Mouse (Mus musculus): ENCODE results near the gene Sirpa. TPM values are rescaled to one million over a fixed set of nuclear protein-coding genes. Genes with fewer than 3 reads are reported as not detected.

Gene Sirpa
- polyA plus RNA-seq, 1 experiment from 2014 or later = 39.5 TPM

DNA sequence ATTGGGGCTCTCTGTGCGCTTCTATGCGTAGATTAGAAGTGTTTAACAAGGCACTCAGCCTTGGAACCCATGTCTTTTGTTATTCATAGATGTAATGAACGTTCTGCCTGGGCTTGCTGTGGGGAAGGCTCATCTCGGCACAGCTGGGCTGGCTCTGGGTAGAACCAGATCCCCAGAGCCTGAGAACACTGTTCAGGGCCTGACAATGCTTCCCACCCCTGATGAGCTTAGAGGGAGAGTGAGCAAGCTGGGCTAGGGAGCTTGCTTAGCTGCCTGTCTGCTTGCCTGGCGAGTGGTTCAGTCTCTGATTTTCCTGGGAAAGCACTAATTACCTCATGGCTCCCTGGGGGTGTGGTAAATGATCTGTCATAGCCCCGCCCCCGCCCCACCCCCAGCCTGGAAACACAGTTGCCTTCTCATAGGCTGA lies 4.8 kb upstream of the Sirpa start:
- no peak overlapping the region for H3K4me2 ChIP-seq
- no peak overlapping the region for H3K27ac ChIP-seq
- H3K4me1 ChIP-seq = peaks cover 18% of the 10 kb centered on the region
- ATAC-seq (replicated peaks) = no peak
- 16% methylated on average over 7 of the region's 7 CpGs for WGBS
- H3K9me3 ChIP-seq = no peaks in the 10 kb centered on the region
- H3K36me3 ChIP-seq (replicated peaks) = no peaks in the 10 kb centered on the region
- H3K9ac ChIP-seq = no peak overlapping the region
- no peaks in the 10 kb centered on the region for H3K27me3 ChIP-seq (replicated peaks)
- H3K4me3 ChIP-seq = no peak overlapping the region

DNA sequence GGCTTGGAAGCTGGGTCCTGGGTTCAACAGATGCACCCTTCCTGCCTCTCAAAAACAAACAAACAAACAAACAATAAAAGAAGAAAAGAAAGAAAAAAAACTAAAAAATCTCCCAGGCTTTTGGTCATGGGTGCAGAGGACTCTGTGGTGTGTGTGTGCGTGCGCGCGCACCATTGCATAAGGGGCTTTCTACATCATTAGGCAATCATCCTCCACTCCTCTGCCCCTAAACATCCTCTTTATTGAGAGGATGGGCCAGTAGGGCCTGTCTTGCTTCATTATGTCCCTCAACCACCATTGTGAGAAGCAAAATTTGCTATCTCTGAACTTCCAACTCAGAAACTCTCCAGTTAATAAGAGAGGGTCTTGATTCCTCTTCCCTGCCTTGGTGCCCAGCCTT lies 738 bp upstream of the Sirpa start:
- H3K4me2 ChIP-seq = peak overlapping the region; percentile 93
- H3K27me3 ChIP-seq (replicated peaks) = no peaks in the 10 kb centered on the region
- H3K4me3 ChIP-seq = peak overlapping the region; percentile 70
- ATAC-seq (replicated peaks) = no peak
- 72% methylated on average over 4 of the region's 4 CpGs for WGBS
- no peaks in the 10 kb centered on the region for H3K36me3 ChIP-seq (replicated peaks)
- peak overlapping the region; percentile 78; the same call in 1 of the 2 replicates for H3K9ac ChIP-seq
- no peaks in the 10 kb centered on the region for H3K9me3 ChIP-seq
- peaks cover 38% of the 10 kb centered on the region for H3K4me1 ChIP-seq
- H3K27ac ChIP-seq = peak overlapping the region; percentile 90; the same call in 1 of the 2 replicates

DNA sequence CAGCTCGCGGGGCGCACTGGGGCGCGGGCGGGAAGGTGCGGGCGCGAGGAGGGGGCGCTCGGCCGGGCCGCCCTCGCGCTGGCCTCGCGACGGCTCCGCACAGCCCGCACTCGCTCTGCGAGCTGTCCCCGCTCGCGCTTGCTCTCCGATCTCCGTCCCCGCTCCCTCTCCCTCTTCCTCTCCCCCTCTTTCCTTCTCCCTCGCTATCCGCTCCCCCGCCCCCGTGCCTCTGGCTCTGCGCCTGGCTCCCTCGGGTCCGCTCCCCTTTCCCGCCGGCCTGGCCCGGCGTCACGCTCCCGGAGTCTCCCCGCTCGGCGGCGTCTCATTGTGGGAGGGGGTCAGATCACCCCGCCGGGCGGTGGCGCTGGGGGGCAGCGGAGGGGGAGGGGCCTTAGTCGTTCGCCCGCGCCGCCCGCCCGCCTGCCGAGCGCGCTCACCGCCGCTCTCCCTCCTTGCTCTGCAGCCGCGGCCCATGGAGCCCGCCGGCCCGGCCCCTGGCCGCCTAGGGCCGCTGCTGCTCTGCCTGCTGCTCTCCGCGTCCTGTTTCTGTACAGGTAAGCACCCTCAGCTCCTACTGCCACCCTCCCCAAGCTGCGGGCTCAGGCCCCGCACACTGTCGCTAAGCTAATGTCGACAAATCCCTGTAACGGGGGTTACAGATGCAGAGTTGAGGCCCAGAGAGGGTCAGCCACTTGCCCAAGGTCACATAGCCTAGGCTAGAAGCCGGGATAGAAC lies 673 bp downstream of the Sirpa start:
- ATAC-seq (replicated peaks) = peak; percentile 87
- under 1% methylated on average over 59 of the region's 77 CpGs for whole genome bisulfite sequencing
- no peaks in the 10 kb centered on the region for H3K27me3 ChIP-seq (replicated peaks)

DNA sequence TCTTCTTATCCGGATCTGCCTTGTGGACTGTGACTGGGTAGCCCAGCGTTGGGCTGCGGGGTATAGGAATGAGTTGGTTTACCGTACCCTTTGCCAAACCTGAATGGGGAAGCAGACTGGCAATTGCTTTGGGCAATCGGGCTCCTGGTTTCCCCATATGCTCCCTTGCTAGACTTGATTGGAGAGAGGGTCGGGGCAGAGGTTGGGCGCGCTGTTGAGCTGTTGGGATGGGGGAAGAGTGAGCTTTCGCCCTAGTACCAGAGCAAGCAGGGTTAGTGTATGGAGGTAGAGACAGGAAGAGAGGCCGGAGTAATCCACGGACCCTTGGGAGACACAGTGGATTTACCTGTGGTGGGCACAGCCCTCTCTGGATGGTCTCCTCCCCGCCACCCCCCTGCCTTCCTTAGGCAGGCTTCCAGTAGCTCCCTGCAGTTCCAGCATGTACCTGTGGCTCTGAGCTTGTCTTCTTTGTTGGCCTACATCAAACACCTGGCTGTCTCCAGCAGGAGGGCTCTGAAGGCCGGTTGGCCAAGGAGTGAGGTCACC lies 1.3 kb downstream of the Sirpa start:
- WGBS = 4% methylated on average over 13 of the region's 13 CpGs
- Histone ChIP-seq H3K4me2 (peak overlapping the region; percentile 93), H3K4me3 (peak overlapping the region; percentile 70), H3K9ac (peak overlapping the region; percentile 78), H3K27me3 (replicated peaks) (no peaks in the 10 kb centered on the region), H3K27ac (peak overlapping the region; percentile 90), H3K36me3 (replicated peaks) (no peaks in the 10 kb centered on the region), H3K4me1 (peaks cover 46% of the 10 kb centered on the region), H3K9me3 (no peaks in the 10 kb centered on the region)
- peak; percentile 15 for ATAC-seq (replicated peaks)

More for the DNA sequence above, 673 bp downstream of the Sirpa start:
- H3K27ac ChIP-seq = peak overlapping the region; percentile 90
- H3K36me3 ChIP-seq (replicated peaks) = no peaks in the 10 kb centered on the region
- H3K9me3 ChIP-seq = no peaks in the 10 kb centered on the region
- H3K4me3 ChIP-seq = peak overlapping the region; percentile 70
- peak overlapping the region; percentile 93 for H3K4me2 ChIP-seq
- H3K9ac ChIP-seq = peak overlapping the region; percentile 78
- peaks cover 46% of the 10 kb centered on the region for H3K4me1 ChIP-seq

DNA sequence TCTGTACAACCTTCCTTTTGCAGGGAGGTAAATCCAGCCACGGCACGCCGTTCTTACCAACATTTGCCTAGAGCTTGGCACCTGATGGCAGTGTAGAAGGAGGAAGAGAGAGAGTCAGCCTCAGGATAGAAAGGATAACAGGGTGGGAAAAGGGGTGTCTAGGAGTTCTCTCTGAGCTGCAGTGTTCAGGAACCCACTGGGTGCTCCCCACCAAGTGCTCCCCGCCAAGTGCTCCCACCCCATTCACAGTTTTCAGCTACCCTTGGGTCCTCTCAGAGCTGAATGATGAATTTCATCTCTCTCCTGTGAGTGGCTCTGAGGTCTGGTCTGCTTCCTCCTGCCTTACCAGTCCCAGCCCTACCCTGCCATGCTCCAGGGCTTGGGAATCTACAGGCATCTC lies 1.9 kb downstream of the Sirpa start:
- peak overlapping the region; percentile 70 for H3K4me3 ChIP-seq
- peak overlapping the region; percentile 93 for H3K4me2 ChIP-seq
- H3K9ac ChIP-seq = peak overlapping the region; percentile 78; the same call in 1 of the 2 replicates
- H3K36me3 ChIP-seq (replicated peaks) = no peaks in the 10 kb centered on the region
- peak overlapping the region; percentile 90; the same call in 1 of the 2 replicates for H3K27ac ChIP-seq
- H3K27me3 ChIP-seq (replicated peaks) = no peaks in the 10 kb centered on the region
- H3K9me3 ChIP-seq = no peaks in the 10 kb centered on the region
- ATAC-seq (replicated peaks) = no peak
- 66% methylated on average over 4 of the region's 4 CpGs for WGBS
- H3K4me1 ChIP-seq = peaks cover 52% of the 10 kb centered on the region

DNA sequence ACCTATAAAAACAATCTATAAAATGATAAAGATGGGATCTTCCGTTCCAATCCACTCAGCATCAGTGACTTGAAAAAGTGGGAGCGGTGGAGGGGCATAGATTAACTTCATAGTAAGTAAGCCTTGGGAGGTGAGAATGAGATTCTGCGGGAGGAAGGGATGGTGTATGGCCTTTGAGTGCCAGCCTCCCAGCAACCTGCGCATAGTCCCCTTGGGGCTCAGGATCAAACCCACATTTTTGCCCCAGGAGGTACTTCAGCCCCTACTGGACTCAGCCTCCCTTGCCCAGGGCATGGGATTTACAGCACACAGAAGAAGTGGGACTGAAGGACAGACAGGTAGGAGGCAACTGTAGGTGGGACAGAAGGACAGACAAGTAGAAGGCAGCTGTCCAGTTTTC lies 2.6 kb downstream of the Sirpa start:
- Histone ChIP-seq H3K4me2 (peak overlapping the region; percentile 93), H3K4me3 (peak overlapping the region; percentile 11; the same call in 1 of the 2 replicates), H3K9ac (no peak overlapping the region), H3K9me3 (no peaks in the 10 kb centered on the region), H3K27me3 (replicated peaks) (no peaks in the 10 kb centered on the region), H3K4me1 (peaks cover 54% of the 10 kb centered on the region), H3K27ac (no peak overlapping the region), H3K36me3 (replicated peaks) (no peaks in the 10 kb centered on the region)
- WGBS = 73% methylated on average over 4 of the region's 4 CpGs
- ATAC-seq (replicated peaks) = no peak

DNA sequence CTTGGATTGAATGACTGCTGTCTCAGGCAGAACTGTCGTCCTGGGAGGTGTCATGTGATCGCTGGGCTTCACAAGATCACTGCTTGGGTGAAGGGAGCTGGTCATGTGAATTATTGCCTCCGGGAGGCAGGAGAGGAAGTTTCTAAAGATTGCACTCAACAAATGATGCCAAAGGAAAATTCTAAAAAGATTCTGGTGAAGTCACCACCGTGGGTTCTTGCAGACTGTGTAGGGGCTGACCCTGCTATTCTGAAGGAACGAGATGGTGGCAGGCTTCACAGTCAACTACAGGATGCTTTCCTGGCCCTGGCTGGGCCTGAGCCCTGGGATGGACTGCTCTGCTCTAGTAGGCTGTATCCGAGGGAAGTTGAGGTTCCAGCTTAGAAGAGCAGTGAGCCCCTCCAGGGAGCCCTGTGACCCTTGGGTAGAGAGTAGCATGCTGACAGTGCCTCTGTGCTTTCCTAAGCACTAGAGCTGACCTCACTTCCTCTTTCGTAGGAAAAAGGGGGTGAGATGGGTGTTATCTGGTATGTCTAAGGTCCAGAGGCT lies 3.1 kb downstream of the Sirpa start:
- H3K4me2 ChIP-seq = peak overlapping the region; percentile 93
- H3K4me1 ChIP-seq = peaks cover 54% of the 10 kb centered on the region
- 72% methylated on average over 7 of the region's 7 CpGs for WGBS
- H3K36me3 ChIP-seq (replicated peaks) = no peaks in the 10 kb centered on the region
- no peak overlapping the region for H3K27ac ChIP-seq
- no peaks in the 10 kb centered on the region for H3K9me3 ChIP-seq
- no peak overlapping the region for H3K9ac ChIP-seq
- no peak overlapping the region; the same call in 1 of the 2 replicates for H3K4me3 ChIP-seq
- ATAC-seq (replicated peaks) = no peak
- H3K27me3 ChIP-seq (replicated peaks) = no peaks in the 10 kb centered on the region

DNA sequence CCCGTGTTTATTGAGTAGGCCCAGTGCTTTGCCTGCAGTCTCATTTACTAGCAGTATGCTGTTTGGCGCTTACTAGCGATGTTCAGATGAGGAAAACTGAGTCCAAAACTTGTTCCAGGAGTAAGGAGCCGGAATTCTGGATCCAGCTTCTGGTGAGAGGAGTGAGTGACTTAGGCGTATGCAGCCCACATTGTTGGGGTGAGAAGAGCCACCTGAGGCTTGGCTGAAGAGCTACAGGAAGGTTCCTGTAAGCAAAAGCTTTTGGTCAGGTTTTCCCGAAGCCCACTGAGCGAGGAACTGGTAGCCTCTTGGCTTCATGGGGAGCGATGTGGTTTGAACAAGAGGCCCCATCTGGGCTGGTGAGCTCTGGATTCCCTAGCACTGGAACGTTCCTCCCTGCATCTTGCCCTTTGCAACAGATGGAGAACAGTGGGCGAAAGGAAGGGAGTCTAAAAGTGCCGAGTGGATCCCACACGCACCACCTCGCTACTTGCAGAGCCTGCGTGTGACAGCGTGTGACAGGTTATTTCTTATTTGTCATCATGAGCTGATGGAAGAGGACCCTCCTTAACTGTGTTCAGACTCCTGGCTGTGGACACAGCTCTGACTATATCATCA lies 4.0 kb downstream of the Sirpa start:
- Histone ChIP-seq H3K9ac (no peak overlapping the region), H3K4me3 (no peak overlapping the region), H3K27me3 (replicated peaks) (no peaks in the 10 kb centered on the region), H3K27ac (no peak overlapping the region), H3K4me2 (no peak overlapping the region), H3K9me3 (no peaks in the 10 kb centered on the region), H3K36me3 (replicated peaks) (no peaks in the 10 kb centered on the region), H3K4me1 (peaks cover 54% of the 10 kb centered on the region)
- no peak for ATAC-seq (replicated peaks)
- 90% methylated on average over 15 of the region's 15 CpGs for WGBS

DNA sequence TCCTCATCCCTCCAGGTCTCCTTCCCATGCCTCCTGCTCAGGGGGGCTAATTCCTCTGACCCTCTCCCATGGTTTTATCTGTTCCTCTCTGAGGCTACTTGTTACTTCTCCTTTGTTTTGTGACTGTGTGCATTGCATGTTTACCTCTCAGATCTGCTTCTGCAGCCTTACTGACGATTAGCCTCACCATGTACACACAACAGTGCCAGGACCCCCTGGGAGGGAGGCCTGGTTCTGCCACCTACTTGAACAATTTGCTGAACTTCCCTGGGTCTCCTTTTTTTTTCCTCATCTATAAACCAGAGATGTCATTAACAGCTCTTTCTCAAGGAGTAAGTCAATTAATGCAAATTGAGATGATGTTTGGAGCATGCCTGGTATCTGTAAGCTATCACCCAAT lies 4.9 kb downstream of the Sirpa start:
- no peaks in the 10 kb centered on the region for H3K9me3 ChIP-seq
- ATAC-seq (replicated peaks) = no peak
- no peak overlapping the region for H3K4me2 ChIP-seq
- 27% methylated on average over 1 of the region's 1 CpGs for WGBS
- no peak overlapping the region for H3K27ac ChIP-seq
- H3K4me1 ChIP-seq = peaks cover 45% of the 10 kb centered on the region
- no peak overlapping the region for H3K9ac ChIP-seq
- H3K4me3 ChIP-seq = no peak overlapping the region
- no peaks in the 10 kb centered on the region for H3K36me3 ChIP-seq (replicated peaks)
- H3K27me3 ChIP-seq (replicated peaks) = no peaks in the 10 kb centered on the region

DNA sequence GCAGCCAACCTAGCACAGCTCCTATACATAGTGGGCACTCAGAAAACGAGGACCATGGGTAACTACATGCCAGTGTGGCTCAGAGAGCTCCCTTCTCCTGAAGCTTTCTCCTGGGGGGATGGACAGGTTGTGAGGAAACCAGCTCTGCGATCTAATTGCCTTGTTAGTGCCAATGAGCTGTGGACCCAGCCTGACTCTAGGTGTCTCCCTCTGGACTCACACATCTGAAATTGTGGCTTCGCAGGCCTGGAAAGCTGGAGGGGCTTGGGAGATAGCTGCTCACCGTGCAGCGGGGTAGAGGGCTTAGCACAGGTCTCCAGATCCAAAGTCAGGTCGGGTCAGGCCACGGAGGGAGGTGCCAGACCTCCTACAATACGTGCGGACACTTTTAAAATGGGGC lies 5.5 kb downstream of the Sirpa start:
- no peaks in the 10 kb centered on the region for H3K9me3 ChIP-seq
- 69% methylated on average over 9 of the region's 9 CpGs for WGBS
- H3K4me3 ChIP-seq = no peak overlapping the region
- no peaks in the 10 kb centered on the region for H3K36me3 ChIP-seq (replicated peaks)
- no peak overlapping the region for H3K4me2 ChIP-seq
- no peaks in the 10 kb centered on the region for H3K27me3 ChIP-seq (replicated peaks)
- H3K4me1 ChIP-seq = peaks cover 43% of the 10 kb centered on the region
- no peak for ATAC-seq (replicated peaks)
- no peak overlapping the region for H3K9ac ChIP-seq
- H3K27ac ChIP-seq = no peak overlapping the region

DNA sequence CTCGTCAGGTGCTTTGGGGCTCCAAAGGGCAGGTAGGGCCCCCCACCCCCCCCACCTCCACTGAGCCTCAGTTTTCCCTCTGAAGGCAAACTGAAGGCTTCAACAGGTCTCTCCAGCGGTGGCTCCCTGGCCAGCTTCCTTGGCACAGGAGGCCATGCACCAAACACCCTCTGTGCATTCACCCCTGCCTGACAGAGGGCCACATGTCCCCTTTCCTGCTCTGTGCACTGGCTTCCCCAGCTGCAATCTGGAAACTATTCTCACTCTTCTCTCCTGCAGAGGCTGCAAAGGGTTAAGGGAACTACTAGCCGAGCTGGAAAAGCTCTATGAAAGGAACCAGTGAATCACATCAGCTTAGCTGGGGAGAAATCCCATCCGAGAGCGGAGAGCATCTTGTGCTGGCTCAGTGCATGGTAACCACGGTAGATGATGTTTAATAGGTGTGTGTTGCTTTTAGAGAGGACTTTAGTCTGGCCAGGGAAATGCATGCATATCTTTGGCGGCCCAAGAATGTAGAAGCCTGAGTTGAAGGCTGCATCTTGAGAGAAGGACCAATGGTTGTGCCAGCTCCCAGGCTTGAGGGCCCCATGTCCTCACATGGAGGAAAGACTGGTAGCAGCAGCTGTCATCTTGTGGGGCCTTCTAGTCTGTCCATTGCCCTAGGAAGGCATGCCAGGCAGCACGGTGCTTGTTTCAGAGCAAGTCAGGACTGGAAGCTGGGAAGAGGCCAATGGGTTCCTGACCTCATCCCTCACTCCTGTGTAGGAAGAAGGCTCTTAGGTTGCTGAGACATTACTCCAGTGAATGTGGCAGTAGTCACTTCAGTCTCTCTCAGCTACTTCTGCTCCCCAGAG lies 6.8 kb downstream of the Sirpa start:
- no peak overlapping the region; the same call in 1 of the 2 replicates for H3K4me2 ChIP-seq
- no peak for ATAC-seq (replicated peaks)
- WGBS = 35% methylated on average over 8 of the region's 8 CpGs

More for the DNA sequence above, 6.8 kb downstream of the Sirpa start:
- no peaks in the 10 kb centered on the region for H3K36me3 ChIP-seq (replicated peaks)
- no peak overlapping the region for H3K27ac ChIP-seq
- no peak overlapping the region for H3K9ac ChIP-seq
- no peaks in the 10 kb centered on the region for H3K27me3 ChIP-seq (replicated peaks)
- peaks cover 38% of the 10 kb centered on the region for H3K4me1 ChIP-seq
- no peak overlapping the region for H3K4me3 ChIP-seq
- H3K9me3 ChIP-seq = no peaks in the 10 kb centered on the region

Measured in midbrain, embryonic 15.5 days (tissue).